Mouse (Mus musculus): ENCODE results near the gene Pck1.

DNA sequence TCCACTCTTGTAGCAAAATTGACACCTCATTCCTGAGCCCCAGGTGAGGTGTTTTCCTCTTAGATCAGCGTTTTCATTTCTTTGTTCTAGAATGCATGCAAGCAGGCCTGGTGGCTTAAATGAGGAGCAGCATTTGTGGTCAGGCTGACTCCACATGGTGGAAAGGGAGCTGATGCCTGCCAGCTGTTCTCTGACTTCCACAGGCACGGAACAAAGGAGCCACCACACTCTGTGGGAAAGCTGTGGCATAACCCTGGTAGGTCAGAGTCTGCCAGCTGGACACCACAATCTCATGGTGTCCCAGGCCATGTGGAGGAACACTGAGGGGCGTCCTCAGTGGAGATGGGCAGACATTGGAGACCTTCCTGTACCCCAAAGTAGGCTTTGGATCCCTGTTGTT is 7.0 kb upstream of the Pck1 start:
- TF ChIP-seq CTCF (IDR thresholded peaks at IDR 0.05; ENCODE audit: extremely low read depth, insufficient read depth, low read length) (no peak), POLR2A (IDR thresholded peaks at IDR 0.05; ENCODE audit: extremely low read depth, insufficient read depth, low read length) (no peak)

All from cortical plate, adult 2 months (tissue).